Mouse (Mus musculus): ENCODE data around the gene Neil3.

Neil3 gene

GRCm38 (mm10) chr8:53638495-53639171 is at the start of gene Neil3:
TSS of gene Neil3 (minus strand) at chr8:53639065.
- DNase-seq (ENCODE audit: low spot score), result peak; percentile 87

GRCm38 (mm10) chr8:53680846-53681245 is 42.0 kb upstream of the Neil3 start:
- DNase-seq (ENCODE audit: low spot score), result no peak

GRCm38 (mm10) chr8:53663946-53664345 is 25.1 kb upstream of the Neil3 start:
- DNase-seq (ENCODE audit: low spot score), result peak; percentile 7

- DNase-seq (ENCODE audit: low spot score), result no peak
Observed at GRCm38 (mm10) chr8:53661436-53661835, 22.6 kb upstream of the Neil3 start.

- DNase-seq (ENCODE audit: low spot score), result no peak
Observed at GRCm38 (mm10) chr8:53630618-53631017, 8.2 kb downstream of the Neil3 start.

GRCm38 (mm10) chr8:53628864-53629415 is 9.9 kb downstream of the Neil3 start:
- DNase-seq (ENCODE audit: low spot score), result no peak

- no peak for DNase-seq (ENCODE audit: low spot score)
Observed at GRCm38 (mm10) chr8:53623425-53623824, 15.4 kb downstream of the Neil3 start.

- no peak for DNase-seq (ENCODE audit: low spot score)
Observed at GRCm38 (mm10) chr8:53619196-53619595, 19.7 kb downstream of the Neil3 start.

- no peak for DNase-seq (ENCODE audit: low spot score)
Observed at GRCm38 (mm10) chr8:53614288-53614646, 24.6 kb downstream of the Neil3 start.

GRCm38 (mm10) chr8:53613577-53614287 is 25.1 kb downstream of the Neil3 start:
- DNase-seq (ENCODE audit: low spot score), result no peak

- no peak for DNase-seq (ENCODE audit: low spot score)
Observed at GRCm38 (mm10) chr8:53612297-53612696, 26.6 kb downstream of the Neil3 start.

GRCm38 (mm10) chr8:53607040-53607439 is 31.8 kb downstream of the Neil3 start:
- no peak for DNase-seq (ENCODE audit: low spot score)

GRCm38 (mm10) chr8:53604906-53605305 is 34.0 kb downstream of the Neil3 start:
- no peak for DNase-seq (ENCODE audit: low spot score)

- DNase-seq (ENCODE audit: low spot score), result no peak
Observed at GRCm38 (mm10) chr8:53603672-53604071, 35.2 kb downstream of the Neil3 start.

GRCm38 (mm10) chr8:53600826-53601225 is 38.0 kb downstream of the Neil3 start:
- no peak for DNase-seq (ENCODE audit: low spot score)

- DNase-seq (ENCODE audit: low spot score), result no peak
Observed at GRCm38 (mm10) chr8:53600025-53600811, 38.6 kb downstream of the Neil3 start.

GRCm38 (mm10) chr8:53598101-53598500 is 40.8 kb downstream of the Neil3 start:
- no peak for DNase-seq (ENCODE audit: low spot score)

GRCm38 (mm10) chr8:53591777-53592176 is 47.1 kb downstream of the Neil3 start:
- DNase-seq (ENCODE audit: low spot score), result no peak

GRCm38 (mm10) chr8:53573600-53573999 is 65.3 kb downstream of the Neil3 start:
- no peak for DNase-seq (ENCODE audit: low spot score)

- DNase-seq (ENCODE audit: low spot score), result no peak
Observed at GRCm38 (mm10) chr8:53566223-53566622, 72.6 kb downstream of the Neil3 start.

GRCm38 (mm10) chr8:53562441-53563040 is 76.3 kb downstream of the Neil3 start:
- DNase-seq (ENCODE audit: low spot score), result no peak

GRCm38 (mm10) chr8:53539585-53539984 is 99.3 kb downstream of the Neil3 start:
- DNase-seq (ENCODE audit: low spot score), result no peak
